Mouse (Mus musculus) thymus, postnatal 4 days (tissue): ENCODE measurements around the gene Serpinb1c.
"Not testable (repeated sequence)": the region's sequence is repeated elsewhere in the genome, so short reads cannot be mapped to it uniquely, and the experiment has no call there.

ENCODE experiments used
- DNase-seq: peaks from one replicate; pipeline ENCODE4 v3.0.0; 2021

The Serpinb1c gene

DNA sequence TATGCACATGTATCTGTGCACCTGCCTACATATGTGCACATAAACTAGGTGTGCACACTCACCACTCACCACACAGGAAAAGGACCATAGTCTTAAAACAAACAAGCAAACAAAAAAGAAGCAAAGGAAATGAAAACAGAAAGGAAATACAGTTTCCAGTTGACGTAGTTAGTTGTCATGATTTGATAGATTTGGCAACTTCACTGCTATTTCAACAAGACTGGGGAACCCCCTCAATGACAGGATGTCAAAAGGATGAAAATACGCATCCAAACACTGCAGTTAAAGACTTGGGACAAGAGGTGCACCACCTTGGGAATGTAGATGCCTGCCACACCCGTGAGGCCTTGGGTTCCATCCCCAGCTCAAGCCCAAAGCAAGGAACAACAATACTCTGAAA is 33.5 kb downstream of the Serpinb1c start:
- DNase-seq = not testable (repeated sequence)

DNA sequence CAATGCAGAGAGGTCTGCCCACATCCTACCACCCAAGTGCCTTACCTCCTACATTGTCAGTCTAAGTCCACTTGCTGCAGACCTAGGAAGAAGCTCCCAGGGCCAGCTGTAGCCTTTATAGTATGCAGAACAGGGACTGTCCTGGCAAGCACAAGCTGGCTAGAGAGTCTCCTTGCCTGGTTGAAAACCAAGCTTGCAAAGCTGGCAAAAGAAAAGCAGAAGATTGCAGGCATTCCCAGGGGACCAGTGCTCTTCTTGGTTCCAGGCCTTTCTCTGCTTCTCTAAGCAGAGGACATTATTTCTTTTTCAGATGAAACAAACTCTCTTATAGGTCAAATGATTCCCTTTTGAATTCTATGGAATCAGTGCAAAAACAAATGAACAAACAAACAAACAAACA is 34.6 kb downstream of the Serpinb1c start:
- no peak for DNase-seq

DNA sequence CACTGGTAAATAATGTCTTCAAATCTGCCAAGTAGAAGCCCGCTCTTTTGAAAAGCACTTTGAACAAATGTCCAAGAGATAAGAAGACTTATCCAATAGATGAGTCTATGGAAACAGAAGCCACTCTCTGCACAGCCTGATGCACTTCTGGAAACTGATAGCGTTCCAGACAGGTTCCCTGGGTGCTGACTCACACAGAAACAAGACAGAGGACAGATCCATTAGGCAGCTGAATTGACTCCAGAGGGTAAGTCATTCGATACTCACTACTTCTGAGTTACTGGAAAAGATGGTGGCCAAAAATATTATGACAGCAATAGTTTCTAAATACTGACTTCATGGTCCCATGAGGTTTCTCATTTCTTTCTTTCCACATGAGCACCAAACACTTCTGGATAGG is 37.2 kb downstream of the Serpinb1c start:
- no peak for DNase-seq

DNA sequence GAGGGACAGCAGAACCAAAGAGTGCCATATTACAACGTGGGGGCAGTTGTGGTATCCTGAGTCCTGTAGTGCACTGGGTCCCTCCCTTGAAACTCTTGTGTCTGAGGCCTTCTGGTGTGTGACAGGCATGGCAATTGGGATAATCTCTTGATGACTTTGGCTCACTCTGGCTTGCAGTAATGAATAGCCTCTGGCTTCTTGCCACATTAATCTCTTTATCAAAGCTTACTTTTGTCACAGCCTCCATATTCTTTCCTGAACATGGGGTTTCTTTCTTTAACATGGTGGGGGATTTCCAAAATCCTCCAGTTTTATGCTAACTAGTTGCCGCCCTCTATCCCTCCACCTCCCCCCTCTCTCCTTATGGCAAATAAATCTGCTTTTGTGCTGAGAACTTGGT is 44.9 kb downstream of the Serpinb1c start:
- DNase-seq = no peak

DNA sequence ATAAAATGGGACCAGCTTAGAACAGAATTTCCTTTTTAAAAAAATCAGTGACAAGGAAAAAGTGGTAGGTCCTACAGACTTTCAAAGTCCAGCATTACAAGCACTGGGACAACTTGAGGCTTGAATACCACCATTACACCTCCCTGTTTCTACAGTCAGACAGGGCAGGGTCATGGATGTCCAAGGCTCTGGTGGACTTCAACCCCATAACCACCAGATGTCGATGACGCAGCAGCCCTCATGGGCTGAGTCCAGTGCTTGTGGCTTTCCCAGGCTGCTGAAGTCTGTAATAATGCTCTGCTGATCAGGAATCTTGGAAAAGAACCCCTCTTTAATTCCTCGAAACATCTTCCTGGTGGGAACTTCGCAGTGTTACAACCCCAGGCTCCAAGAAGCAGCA is 45.5 kb downstream of the Serpinb1c start:
- DNase-seq = no peak

DNA sequence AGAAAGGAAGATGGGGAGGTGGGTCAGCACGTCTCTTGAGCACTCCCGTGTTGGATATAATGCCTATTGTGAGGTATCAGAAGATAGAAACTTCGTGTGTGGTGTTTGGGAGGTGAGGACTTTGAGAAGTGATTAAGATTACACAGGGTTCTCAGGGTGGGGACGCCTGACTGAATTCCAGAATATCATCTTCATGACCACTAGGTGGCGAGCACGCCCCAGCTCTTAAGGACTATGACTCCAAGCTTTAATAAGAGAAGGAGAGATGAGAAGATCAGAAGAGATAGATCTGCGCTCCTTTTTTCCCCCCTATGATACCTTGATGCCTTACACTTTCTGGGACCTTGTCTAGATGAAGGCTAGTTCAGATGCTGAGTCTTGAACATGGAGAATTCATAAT is 46.0 kb downstream of the Serpinb1c start:
- peak; percentile 57 for DNase-seq

DNA sequence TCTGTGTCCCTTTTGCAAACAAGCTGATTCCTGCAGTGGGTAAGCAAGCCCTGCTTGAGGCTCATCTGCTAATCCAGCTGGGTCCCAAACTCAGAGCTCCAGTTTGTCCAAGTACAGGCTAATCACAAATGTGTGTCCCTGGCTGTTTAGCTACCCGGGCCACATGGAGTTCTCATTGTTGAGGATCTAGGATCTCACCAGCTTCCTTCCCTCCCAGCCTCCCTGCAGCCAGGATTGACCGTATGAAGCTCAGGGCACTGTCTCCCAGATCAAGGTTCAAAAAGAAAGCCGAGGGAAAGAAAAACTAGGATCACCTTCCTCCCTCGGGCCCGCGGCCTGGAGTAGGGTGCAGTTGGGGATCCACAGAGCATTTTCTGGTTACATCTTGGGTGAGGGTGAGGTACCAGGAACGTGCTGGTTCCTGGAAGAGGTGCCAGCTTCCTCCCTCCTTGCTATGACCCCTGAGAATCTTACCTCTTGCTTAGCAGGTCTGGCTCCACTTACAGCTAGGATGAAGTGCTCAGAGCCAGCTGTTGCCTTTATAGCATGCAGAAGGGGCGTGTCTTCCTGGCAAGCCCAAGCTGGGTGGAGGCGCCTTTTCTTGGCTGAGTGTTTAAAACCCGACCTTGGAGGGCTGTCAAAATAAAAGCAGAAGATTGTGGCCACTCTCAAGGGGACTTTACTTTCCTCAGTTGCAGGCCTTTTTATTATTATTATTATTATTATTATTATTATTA is 47.2 kb downstream of the Serpinb1c start, which contains the start of gene Serpinb1a:
Gene Serpinb1a, minus strand, starts transcription at position 518 of the 737 bp plus-strand sequence.
- peak; percentile 43 for DNase-seq

DNA sequence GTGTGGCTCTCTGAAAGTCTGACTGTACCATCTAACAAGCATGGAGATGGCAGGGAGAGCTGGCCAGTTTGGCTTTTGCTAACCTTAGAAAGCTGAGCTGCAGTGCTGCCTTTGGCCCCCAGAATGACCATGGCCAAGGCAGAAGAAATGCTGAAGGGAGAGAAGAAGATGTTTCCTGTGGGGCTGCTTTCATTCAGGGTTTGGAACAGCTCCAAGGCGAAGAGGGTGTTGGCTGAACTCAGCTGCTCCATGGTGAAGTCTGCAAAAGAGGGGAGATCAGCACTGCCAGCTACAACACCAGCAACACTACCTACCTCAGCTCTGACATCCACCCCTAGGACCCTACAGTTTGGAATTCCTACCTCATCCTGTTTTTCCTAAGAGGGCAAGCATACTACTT is 47.9 kb downstream of the Serpinb1c start:
- no peak for DNase-seq

DNA sequence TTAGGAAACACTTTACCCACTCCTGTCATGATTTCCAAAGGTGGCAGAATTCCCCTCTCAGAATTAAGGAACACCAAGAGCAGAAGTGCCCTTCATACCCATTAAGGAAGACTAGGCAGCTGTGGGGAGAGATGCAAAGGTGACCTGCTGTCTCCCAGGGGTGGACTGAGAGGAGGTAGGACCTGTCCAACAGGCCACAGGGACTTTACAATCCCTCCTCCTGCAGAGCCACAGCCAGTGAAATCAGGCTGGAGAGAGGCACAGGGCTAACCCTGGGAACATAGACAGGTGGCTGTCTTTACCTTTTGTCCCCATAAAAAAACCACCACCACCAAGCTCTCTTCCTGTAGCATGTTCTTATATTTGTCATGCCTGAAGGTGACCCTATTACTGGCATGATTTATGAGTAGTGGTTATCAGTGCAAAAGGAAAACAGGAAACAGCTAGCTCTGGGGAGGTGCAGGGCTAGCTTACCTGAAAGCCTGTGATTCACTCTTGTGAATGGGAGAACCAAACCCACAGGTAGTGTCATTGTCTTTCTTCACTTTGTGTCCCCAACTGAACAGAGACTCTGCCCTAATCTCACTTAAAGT is 48.4 kb downstream of the Serpinb1c start:
- no peak for DNase-seq

DNA sequence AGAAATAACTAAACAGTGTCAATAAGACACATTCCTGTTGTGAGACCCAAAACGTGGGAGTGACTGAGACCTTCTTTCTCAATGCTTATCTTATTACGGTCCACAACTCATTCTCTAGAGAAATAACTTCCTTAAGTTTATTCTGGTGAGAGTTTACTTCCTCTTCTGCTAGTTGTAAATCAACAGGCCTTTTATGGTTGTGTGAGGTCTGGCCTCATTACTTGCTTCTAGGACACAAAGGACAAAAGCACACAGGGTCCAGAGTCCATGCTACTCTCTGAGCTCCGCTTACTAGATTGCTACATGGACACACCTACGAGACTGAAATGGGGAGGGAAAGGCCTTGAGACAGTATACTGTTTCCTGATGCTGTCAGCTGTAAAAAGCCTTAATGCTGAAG is 48.9 kb downstream of the Serpinb1c start:
- DNase-seq = no peak

DNA sequence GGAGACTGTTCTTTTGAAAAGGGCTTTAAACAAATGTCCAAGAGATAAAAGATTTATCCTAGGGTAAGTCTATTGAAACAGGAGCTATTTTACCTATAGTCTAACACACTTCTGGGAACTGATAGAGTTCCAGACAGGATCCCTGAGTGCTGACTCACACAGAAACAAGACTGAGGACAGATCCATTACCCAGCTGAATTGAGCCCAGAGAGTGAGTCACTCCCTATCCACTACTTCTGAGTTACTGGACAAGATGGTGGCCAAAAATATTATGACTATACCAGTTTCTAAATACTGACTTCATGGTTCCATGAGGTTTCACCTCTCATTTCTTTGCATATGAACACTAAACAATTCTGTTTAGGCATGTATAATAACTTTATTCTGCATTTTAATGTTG is 51.8 kb downstream of the Serpinb1c start:
- DNase-seq = no peak

DNA sequence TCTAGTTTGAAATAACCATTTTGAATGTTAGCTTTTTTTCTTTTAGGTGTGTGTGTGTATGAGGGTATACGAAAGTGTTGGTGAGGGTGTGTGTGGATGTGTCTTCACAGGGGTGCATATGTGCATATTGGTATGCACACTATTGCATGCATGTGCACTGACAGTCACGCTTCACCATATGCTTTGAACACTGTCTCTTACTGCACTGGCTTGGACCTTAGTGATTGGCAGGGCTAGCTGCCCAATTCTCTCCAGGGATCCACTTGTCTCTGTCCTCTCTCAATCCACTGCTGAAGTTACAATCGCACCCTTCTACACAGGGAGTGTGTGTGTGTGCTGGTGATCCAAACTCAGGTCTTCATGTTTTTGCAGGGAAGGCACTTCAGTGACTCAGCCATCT is 56.7 kb downstream of the Serpinb1c start:
- DNase-seq = no peak

DNA sequence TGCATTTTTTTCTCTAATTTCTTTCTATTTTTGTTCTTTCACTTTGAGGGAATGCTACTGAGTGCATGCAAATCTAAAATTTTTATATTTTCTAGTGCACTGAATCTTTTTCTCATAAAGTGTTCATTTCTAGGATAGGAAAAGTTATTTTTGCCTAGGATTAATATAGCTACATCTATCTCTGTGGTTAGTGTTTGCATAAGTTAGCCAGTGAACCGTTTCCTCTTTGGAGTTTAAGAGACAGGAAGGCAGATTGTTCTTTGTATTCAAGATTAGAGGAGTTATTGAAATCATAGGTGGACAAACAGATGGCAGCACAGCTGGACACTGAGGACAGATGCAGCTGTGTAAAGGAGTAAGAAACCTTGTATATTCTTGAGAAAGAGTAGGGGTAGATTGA is 58.7 kb downstream of the Serpinb1c start:
- no peak for DNase-seq

DNA sequence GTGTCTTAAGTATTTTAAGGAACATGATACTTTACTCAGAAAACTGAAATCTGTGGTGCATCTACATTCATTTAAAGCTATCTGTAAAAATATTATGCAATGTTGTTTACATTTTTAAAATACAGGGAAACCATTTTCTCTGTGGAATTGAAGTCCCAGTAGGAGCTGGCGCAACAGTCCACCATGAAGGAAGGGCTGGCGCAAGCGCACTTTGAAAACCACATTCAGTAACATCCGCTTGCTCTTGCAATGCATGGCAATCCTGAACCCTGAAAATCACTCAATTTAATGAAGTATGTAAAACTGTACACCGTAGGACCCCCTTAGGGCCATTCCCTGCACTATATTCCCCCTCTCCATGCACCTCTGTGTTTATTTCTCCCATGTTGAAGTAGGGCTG is 63.5 kb downstream of the Serpinb1c start:
- DNase-seq = no peak

DNA sequence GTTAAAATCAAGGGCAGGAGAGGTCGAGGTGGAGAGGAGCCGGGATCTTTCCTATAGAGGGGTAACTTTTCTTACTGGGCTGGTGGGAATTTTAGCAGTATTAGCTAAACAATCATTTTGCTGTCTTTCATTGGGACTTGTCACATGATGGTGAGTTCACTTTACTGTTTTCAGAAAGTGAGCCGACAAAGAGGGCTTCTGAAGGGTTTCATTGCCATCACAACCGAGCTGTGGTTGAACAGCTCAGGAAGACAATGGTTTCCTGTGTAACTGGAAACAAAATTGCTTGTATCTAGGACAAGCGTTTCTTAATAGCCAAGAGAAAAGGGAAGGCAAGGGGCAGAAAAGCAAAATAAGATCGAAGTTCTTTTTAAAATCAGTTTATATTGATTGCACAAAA is 64.8 kb downstream of the Serpinb1c start:
- DNase-seq = no peak

DNA sequence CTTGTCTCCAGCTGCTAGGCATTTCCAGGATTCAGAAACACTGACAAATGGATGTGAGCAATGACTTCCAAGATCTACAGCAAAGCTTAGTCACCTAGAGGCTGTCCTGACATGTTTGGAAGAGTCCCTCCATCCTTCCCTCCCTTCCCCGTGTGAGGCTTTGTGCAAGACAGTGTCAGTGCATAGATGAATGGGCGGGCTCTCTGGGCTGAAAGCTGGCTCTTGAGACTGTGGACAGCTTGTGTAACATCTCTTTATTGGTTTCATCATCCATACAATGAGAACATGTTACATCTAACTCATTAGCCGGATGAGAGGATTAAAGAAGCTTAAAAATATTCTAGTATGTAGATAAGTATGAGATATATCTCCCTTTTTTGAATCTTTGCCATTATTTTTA is 65.2 kb downstream of the Serpinb1c start:
- no peak for DNase-seq

DNA sequence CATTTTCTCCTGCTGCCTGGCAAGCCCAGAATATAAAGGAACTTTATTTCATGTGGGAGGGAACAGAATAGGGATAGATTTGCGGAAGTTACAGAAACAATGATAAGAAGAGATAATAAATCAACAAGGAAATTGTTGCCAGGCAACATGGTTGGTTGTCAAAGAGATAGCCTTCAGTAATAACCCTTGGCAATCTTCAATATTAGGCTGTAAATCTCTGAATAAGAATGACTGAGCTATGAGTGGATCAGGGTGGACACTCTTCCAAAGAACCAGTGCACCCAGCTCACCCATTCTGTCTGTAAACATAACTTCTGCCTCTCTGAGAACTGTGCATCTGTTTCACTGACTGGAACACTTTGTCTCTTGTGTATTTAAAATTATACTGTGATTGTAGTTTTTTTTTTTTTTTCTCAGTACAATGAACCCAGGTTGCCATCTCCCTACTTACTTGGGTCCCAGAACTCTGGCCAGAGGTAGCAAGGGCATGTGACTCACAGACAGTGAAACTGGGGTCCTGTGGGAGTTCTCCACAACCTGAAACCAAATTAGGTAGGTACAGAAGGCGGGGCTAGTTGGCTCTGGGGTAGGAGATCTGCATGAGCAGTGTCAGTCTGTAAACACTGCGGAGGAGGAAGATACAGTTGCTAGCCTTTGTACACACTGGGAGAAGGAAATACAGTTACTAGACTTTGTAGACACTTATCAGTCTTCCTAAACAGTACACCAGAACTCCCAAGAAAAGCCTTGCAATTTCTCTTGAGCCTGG is 66.3 kb downstream of the Serpinb1c start:
- no peak for DNase-seq
